Mouse (Mus musculus) left cerebral cortex, postnatal 4 days (tissue): ENCODE results near the gene Ppl. TPM values are rescaled to one million over a fixed set of nuclear protein-coding genes. Genes with fewer than 3 reads are reported as not detected.

ENCODE experiments used
- DNase-seq: peaks from one replicate; pipeline ENCODE4 v3.0.0-alpha.2; 2022
- intact Hi-C: fragments of 180-260 bp; cut with DNase I; formaldehyde crosslinking; loops from one replicate; pipeline ENCODE4 v1.15.1; 2025
- total RNA-seq, 2 experiments: library from RNA; stranded (reverse); gene quantifications; 2 replicates each; pipeline ENCODE4 v1.2.3; 2021

Ppl gene
- total RNA-seq, 2 experiments from 2014 or later, result 0.18 to 0.26 TPM

GRCm38 (mm10) chr16:5130766-5131165 lies 1.5 kb downstream of the Ppl start:
- DNase-seq, result no peak
- intact Hi-C loops, result no loop called here

- DNase-seq, result no peak
- intact Hi-C loops, result no loop called here
Observed at GRCm38 (mm10) chr16:5130196-5130595, 2.0 kb downstream of the Ppl start.

GRCm38 (mm10) chr16:5123476-5123875 lies 8.7 kb downstream of the Ppl start:
- intact Hi-C loops, result no loop called here
- no peak for DNase-seq

GRCm38 (mm10) chr16:5119845-5120244 lies 12.4 kb downstream of the Ppl start:
- no peak for DNase-seq
- intact Hi-C loops, result no loop called here

GRCm38 (mm10) chr16:5119385-5119784 lies 12.8 kb downstream of the Ppl start:
- DNase-seq, result no peak
- intact Hi-C loops, result no loop called here

GRCm38 (mm10) chr16:5113582-5113981 lies 18.6 kb downstream of the Ppl start:
- DNase-seq, result no peak
- intact Hi-C loops, result no loop called here

GRCm38 (mm10) chr16:5113002-5113550 lies 19.1 kb downstream of the Ppl start:
- no peak for DNase-seq
- intact Hi-C loops, result no loop called here

GRCm38 (mm10) chr16:5111021-5111420 lies 21.2 kb downstream of the Ppl start:
- intact Hi-C loops, result no loop called here
- DNase-seq, result no peak

- no peak for DNase-seq
- intact Hi-C loops, result no loop called here
Observed at GRCm38 (mm10) chr16:5109877-5110276, 22.3 kb downstream of the Ppl start.

- DNase-seq, result peak; percentile 74
- intact Hi-C loops, result no loop called here
Observed at GRCm38 (mm10) chr16:5101000-5101399, 31.2 kb downstream of the Ppl start.

GRCm38 (mm10) chr16:5096504-5096903 lies 35.7 kb downstream of the Ppl start:
- no peak for DNase-seq
- intact Hi-C loops, result no loop called here

GRCm38 (mm10) chr16:5093285-5093684 lies 38.9 kb downstream of the Ppl start:
- intact Hi-C loops, result no loop called here
- no peak for DNase-seq

- intact Hi-C loops, result no loop called here
- no peak for DNase-seq
Observed at GRCm38 (mm10) chr16:5089021-5089420, 43.2 kb downstream of the Ppl start.

GRCm38 (mm10) chr16:5086179-5086578 lies 46.0 kb downstream of the Ppl start:
- intact Hi-C loops, result no loop called here
- DNase-seq, result no peak

- no peak for DNase-seq
- intact Hi-C loops, result no loop called here
Observed at GRCm38 (mm10) chr16:5085196-5085595, 47.0 kb downstream of the Ppl start.

- DNase-seq, result no peak
- intact Hi-C loops, result no loop called here
Observed at GRCm38 (mm10) chr16:5074341-5074740, 57.9 kb downstream of the Ppl start.

GRCm38 (mm10) chr16:5071974-5072373 lies 60.2 kb downstream of the Ppl start:
- no peak for DNase-seq
- intact Hi-C loops, result no loop called here

GRCm38 (mm10) chr16:5070321-5070720 lies 61.9 kb downstream of the Ppl start:
- intact Hi-C loops, result no loop called here
- no peak for DNase-seq

GRCm38 (mm10) chr16:5063472-5063871 lies 68.7 kb downstream of the Ppl start:
- no peak for DNase-seq
- intact Hi-C loops, result no loop called here

- intact Hi-C loops, result loop anchor here (10.0 kb wide), 1 partner anchor 87 kb away; the partner anchor contains the start of gene Sec14l5
- no peak for DNase-seq
Observed at GRCm38 (mm10) chr16:5058114-5058513, 74.1 kb downstream of the Ppl start.

- intact Hi-C loops, result loop anchor here (10.0 kb wide), 1 partner anchor 94 kb away; the partner anchor contains the start of gene Sec14l5
- DNase-seq, result peak; percentile 80
Observed at GRCm38 (mm10) chr16:5050251-5051110, 81.7 kb downstream of the Ppl start.

- intact Hi-C loops, result loop anchor here (10.0 kb wide), 1 partner anchor 95 kb away; the partner anchor contains the start of gene Sec14l5
- DNase-seq, result peak; percentile 99
Observed at GRCm38 (mm10) chr16:5049774-5050234, 82.4 kb downstream of the Ppl start, which contains the start of the genes Glyr1 and Ubn1. Glyr1 (minus strand) TSS chr16:5049863. Ubn1 (plus strand) TSS chr16:5050057.
